Mouse (Mus musculus) embryonic fibroblast, embryonic 13.5 days (primary cell): Measurements from ENCODE around the gene Gm21915.

ENCODE experiments used
- CTCF ChIP-seq: IDR thresholded peaks from 2 replicates; pipeline ENCODE4 v1.5.1; 2011; ENCODE audit warnings: mild to moderate bottlenecking, control low read depth, low read length, moderate library complexity, borderline replicate concordance; ENCODE audit not compliant: insufficient read depth
- POLR2A ChIP-seq: IDR thresholded peaks from 2 replicates; pipeline ENCODE4 v1.6.1; 2011; ENCODE audit warnings: low read depth, mild to moderate bottlenecking, control low read depth, low read length, moderate library complexity

- TF ChIP-seq CTCF: no peak
- no peak for TF ChIP-seq POLR2A
Measured at GRCm38 (mm10) chr9:40626566-40626965, 43.8 kb upstream of the Gm21915 start.
